Mouse (Mus musculus) kidney, adult 2 months (tissue): ENCODE results near the gene Nucb2. TPM values are rescaled to one million over a fixed set of nuclear protein-coding genes. Genes with fewer than 3 reads are reported as not detected.
A peak's percentile ranks its signal among the peaks of the same experiment; 100 is the strongest.

Source experiments
- DNase-seq: peaks from one replicate; pipeline ENCODE4 v3.0.0; 2021
- H3K27ac ChIP-seq: fragments of 200-500 bp; 2 replicates; pipeline ENCODE4 v1.5.1; 2012; ENCODE audit warnings: low read depth, low read length, control low read depth, inconsistent platforms; ENCODE audit not compliant: insufficient read depth
- H3K27me3 ChIP-seq: fragments of 200-500 bp; replicated peaks from 2 replicates; pipeline ENCODE4 v1.6.1; 2012; ENCODE audit warnings: mild to moderate bottlenecking, moderate library complexity, low read length, inconsistent platforms; ENCODE audit not compliant: control insufficient read depth, insufficient read depth
- H3K36me3 ChIP-seq: fragments of 200-500 bp; 2 replicates; pipeline ENCODE4 v1.6.1; 2012; ENCODE audit warnings: mild to moderate bottlenecking, moderate library complexity, low read length, inconsistent platforms; ENCODE audit not compliant: control insufficient read depth, insufficient read depth
- H3K4me1 ChIP-seq: fragments of 200-500 bp; 2 replicates; pipeline ENCODE4 v1.6.1; 2011; ENCODE audit warnings: low read length; ENCODE audit not compliant: control insufficient read depth, insufficient read depth
- H3K4me3 ChIP-seq: fragments of 200-500 bp; 2 replicates; pipeline ENCODE4 v1.5.1; 2011; ENCODE audit warnings: mild to moderate bottlenecking, low read depth, low read length, control low read depth; ENCODE audit not compliant: insufficient read depth
- CTCF ChIP-seq: fragments of 200-500 bp; conservative IDR thresholded peaks from 2 replicates; pipeline ENCODE4 v1.5.1; 2011; ENCODE audit warnings: low read depth, mild to moderate bottlenecking, control low read depth, low read length, moderate library complexity, mixed read lengths; ENCODE audit not compliant: insufficient read depth, insufficient read length
- POLR2A ChIP-seq: fragments of 200-500 bp; IDR thresholded peaks from one replicate; pipeline ENCODE4 v1.6.1; 2011; ENCODE audit warnings: low read depth, low read length, control low read depth
- WGBS: fragments of 180-500 bp; shearing (Covaris S2); methylation state at CpG from one replicate; pipeline ENCODE4 v1.1.7; 2018; 5-methylcytosine and 5-hydroxymethylcytosine counted together
- polyA plus RNA-seq: library from polyadenylated mRNA; depleted of rRNA; stranded (reverse); fragments of >200 nt; gene quantifications from 2 replicates; pipeline ENCODE4 v1.2.3, GENCODE M21; 2012

The Nucb2 gene
- polyA plus RNA-seq, 1 experiment, result 3.1 TPM

- DNase-seq, result no peak
- H3K27ac ChIP-seq, result no peak overlapping the region
- peaks cover 11% of the 10 kb centered on the region for H3K4me1 ChIP-seq
- no peak for TF ChIP-seq CTCF
- TF ChIP-seq POLR2A, result no peak
- WGBS, result 2% methylated on average over 6 of the region's 6 CpGs
- H3K36me3 ChIP-seq, result no peaks in the 10 kb centered on the region
- no peaks in the 10 kb centered on the region for H3K27me3 ChIP-seq
- H3K4me3 ChIP-seq, result peak overlapping the region; percentile 93
Observed at GRCm38 (mm10) chr7:116504818-116505170, 625 bp downstream of the Nucb2 start.

GRCm38 (mm10) chr7:116514030-116514429, 9.9 kb downstream of the Nucb2 start:
- Histone ChIP-seq H3K36me3 (peaks cover 3% of the 10 kb centered on the region), H3K4me3 (no peak overlapping the region), H3K27me3 (no peaks in the 10 kb centered on the region), H3K27ac (no peak overlapping the region), H3K4me1 (no peaks in the 10 kb centered on the region)
- no peak for TF ChIP-seq POLR2A
- TF ChIP-seq CTCF, result peak; percentile 22; the same call in 1 of the 2 replicates
- 75% methylated on average over 5 of the region's 5 CpGs for WGBS
- DNase-seq, result peak; percentile 32

- Histone ChIP-seq H3K27me3 (no peaks in the 10 kb centered on the region), H3K36me3 (peaks cover 3% of the 10 kb centered on the region), H3K27ac (no peak overlapping the region), H3K4me3 (no peak overlapping the region), H3K4me1 (no peaks in the 10 kb centered on the region)
- no peak for DNase-seq
- WGBS, result 80% methylated on average over 9 of the region's 9 CpGs
- TF ChIP-seq POLR2A, result no peak
Observed at GRCm38 (mm10) chr7:116514546-116514945, 10.4 kb downstream of the Nucb2 start.

- H3K27ac ChIP-seq, result no peak overlapping the region
- WGBS, result 88% methylated on average over 7 of the region's 7 CpGs
- TF ChIP-seq POLR2A (no peak), CTCF (no peak)
- H3K27me3 ChIP-seq, result no peaks in the 10 kb centered on the region
- H3K36me3 ChIP-seq, result peaks cover 3% of the 10 kb centered on the region
- H3K4me3 ChIP-seq, result no peak overlapping the region
- no peaks in the 10 kb centered on the region for H3K4me1 ChIP-seq
- no peak for DNase-seq
Observed at GRCm38 (mm10) chr7:116515059-116515458, 10.9 kb downstream of the Nucb2 start.

GRCm38 (mm10) chr7:116515514-116516135, 11.5 kb downstream of the Nucb2 start:
- no peak for TF ChIP-seq CTCF
- Histone ChIP-seq H3K4me3 (no peak overlapping the region), H3K27me3 (no peaks in the 10 kb centered on the region), H3K4me1 (no peaks in the 10 kb centered on the region), H3K36me3 (peaks cover 1% of the 10 kb centered on the region; the same call in 1 of the 2 replicates), H3K27ac (no peak overlapping the region)
- no peak for DNase-seq
- WGBS, result 75% methylated on average over 13 of the region's 13 CpGs

GRCm38 (mm10) chr7:116517240-116517639, 13.1 kb downstream of the Nucb2 start:
- H3K27ac ChIP-seq, result no peak overlapping the region
- no peak overlapping the region for H3K4me3 ChIP-seq
- no peaks in the 10 kb centered on the region for H3K4me1 ChIP-seq
- no peak for TF ChIP-seq POLR2A
- TF ChIP-seq CTCF, result no peak
- H3K36me3 ChIP-seq, result no peaks in the 10 kb centered on the region
- no peaks in the 10 kb centered on the region for H3K27me3 ChIP-seq
- DNase-seq, result no peak
- 88% methylated on average over 5 of the region's 5 CpGs for WGBS

- no peak for TF ChIP-seq CTCF
- H3K27me3 ChIP-seq, result no peaks in the 10 kb centered on the region
- H3K4me3 ChIP-seq, result no peak overlapping the region
- WGBS, result 97% methylated on average over 5 of the region's 5 CpGs
- no peak overlapping the region for H3K27ac ChIP-seq
- H3K4me1 ChIP-seq, result no peaks in the 10 kb centered on the region
- no peak for DNase-seq
- H3K36me3 ChIP-seq, result no peaks in the 10 kb centered on the region
Observed at GRCm38 (mm10) chr7:116518155-116518554, 14.0 kb downstream of the Nucb2 start.

- Histone ChIP-seq H3K4me1 (no peaks in the 10 kb centered on the region), H3K27me3 (no peaks in the 10 kb centered on the region), H3K4me3 (no peak overlapping the region), H3K36me3 (peaks cover 1% of the 10 kb centered on the region; the same call in 1 of the 2 replicates), H3K27ac (no peak overlapping the region)
- DNase-seq, result peak; percentile 22
- 58% methylated on average over 3 of the region's 3 CpGs for WGBS
- no peak for TF ChIP-seq POLR2A
- TF ChIP-seq CTCF, result peak; percentile 57
Observed at GRCm38 (mm10) chr7:116519805-116520204, 15.6 kb downstream of the Nucb2 start.
